Mouse (Mus musculus) G1E (cell line): ENCODE measurements around the gene Ces1a.

Source experiments
- CTCF ChIP-seq: IDR thresholded peaks from 2 replicates; pipeline ENCODE4 v1.5.1; 2012; ENCODE audit warnings: low read depth, low read length, inconsistent platforms, mixed read lengths
- GATA1 ChIP-seq: IDR thresholded peaks from 2 replicates; pipeline ENCODE4 v1.6.1; 2012; ENCODE audit warnings: borderline replicate concordance, low read length, inconsistent platforms, mixed read lengths

DNA sequence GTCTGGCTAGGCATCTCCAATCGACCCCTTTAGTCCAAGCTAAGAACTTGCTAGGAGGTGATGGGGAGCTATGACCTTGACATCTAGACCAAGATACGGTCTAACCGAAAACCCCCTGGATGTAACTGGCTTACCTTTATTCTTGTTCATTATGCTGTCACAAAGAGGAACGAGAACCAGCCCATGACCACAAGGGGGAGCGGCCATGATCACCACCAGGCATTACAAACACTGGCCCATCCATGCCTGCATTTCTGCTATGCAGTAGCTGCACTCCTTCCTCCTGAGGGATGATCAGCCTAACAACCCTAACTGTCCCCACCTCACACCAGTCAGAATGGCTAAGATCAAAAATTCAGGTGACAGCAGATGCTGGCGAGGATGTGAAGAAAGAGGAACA, 35.8 kb downstream of the Ces1a start:
- TF ChIP-seq CTCF (no peak), GATA1 (no peak)
